Mouse (Mus musculus) macrophage (primary cell): ENCODE results near the gene Tas2r122. TPM values are rescaled to one million over a fixed set of nuclear protein-coding genes. Genes with fewer than 3 reads are reported as not detected.
"Not testable (repeated sequence)": the region's sequence is repeated elsewhere in the genome, so short reads cannot be mapped to it uniquely, and the experiment has no call there.

Experiments
- H3K27ac ChIP-seq: fragments of 350-480 bp; formaldehyde crosslinking; 2 replicates; pipeline ENCODE4 v1.9.0; 2021
- H3K36me3 ChIP-seq: fragments of 350-480 bp; formaldehyde crosslinking; 2 replicates; pipeline ENCODE4 v1.9.0; 2021; ENCODE audit errors: inconsistent target
- H3K4me3 ChIP-seq: fragments of 350-480 bp; formaldehyde crosslinking; 2 replicates; pipeline ENCODE4 v1.9.0; 2021; ENCODE audit errors: inconsistent target
- H3K79me2 ChIP-seq: fragments of 350-480 bp; formaldehyde crosslinking; 2 replicates; pipeline ENCODE4 v1.9.0; 2021; ENCODE audit errors: inconsistent target
- WGBS: methylation state at CpG from one replicate; pipeline ENCODE4 v1.1.7; 2026; ENCODE audit warnings: inconsistent platforms; ENCODE audit not compliant: missing documents; 5-methylcytosine and 5-hydroxymethylcytosine counted together
- polyA plus RNA-seq: library from polyadenylated mRNA; stranded (reverse); fragments of 250-400 nt; gene quantifications from 3 replicates; pipeline ENCODE4 v1.2.4, GENCODE M21; 2018; ENCODE audit warnings: inconsistent platforms
- total RNA-seq, 78 experiments: library from RNA; depleted of rRNA; stranded (reverse); fragments of 250-400 nt; gene quantifications; 1 replicate in 9 of 78; 2 replicates in 24 of 78; 3 replicates in 43 of 78; 4 replicates in 2 of 78; pipeline ENCODE4 v1.2.4; 2018; ENCODE audit warnings: inconsistent platforms in 56 of 78

Tas2r122 gene
- total RNA-seq (2018; cell fraction: chromatin; rRNA removed) = not detected
- total RNA-seq (2018; cell fraction: cytosol; rRNA removed) = not detected
- not detected for total RNA-seq (2018; cell fraction: nucleus; rRNA removed)
- polyA plus RNA-seq = not detected in 3 replicates

GRCm38 (mm10) chr6:132711828-132712227, at the start of gene Tas2r122:
Gene Tas2r122 (minus strand): TSS chr6:132711928.
- 91% methylated on average over 3 of the region's 3 CpGs for WGBS
- no peaks in the 10 kb centered on the region for H3K36me3 ChIP-seq
- H3K4me3 ChIP-seq = no peak within 1 kb of the TSS
- no peaks in the 10 kb centered on the region for H3K79me2 ChIP-seq
- H3K27ac ChIP-seq = no peak within 1 kb of the TSS

- no peak within 1 kb of the TSS for H3K27ac ChIP-seq
- H3K79me2 ChIP-seq = no peaks in the 10 kb centered on the region
- H3K4me3 ChIP-seq = no peak within 1 kb of the TSS
- WGBS = 83% methylated on average over 1 of the region's 1 CpGs
- H3K36me3 ChIP-seq = no peaks in the 10 kb centered on the region
These were observed 42.7 kb upstream of the Tas2r122 start, which contains the start of gene Tas2r124 for GRCm38 (mm10) chr6:132754430-132754829. Gene Tas2r124 (plus strand): TSS chr6:132754730.

GRCm38 (mm10) chr6:132750206-132750605, 38.5 kb upstream of the Tas2r122 start:
- Histone ChIP-seq H3K27ac (no peak overlapping the region), H3K36me3 (no peaks in the 10 kb centered on the region)

GRCm38 (mm10) chr6:132737935-132738334, 26.2 kb upstream of the Tas2r122 start, which contains the start of gene Tas2r115:
Gene Tas2r115 (minus strand): TSS chr6:132738035.
- WGBS = 61% methylated on average over 2 of the region's 2 CpGs
- H3K27ac ChIP-seq = no peak within 1 kb of the TSS
- H3K4me3 ChIP-seq = no peak within 1 kb of the TSS
- no peaks in the 10 kb centered on the region for H3K79me2 ChIP-seq
- no peaks in the 10 kb centered on the region for H3K36me3 ChIP-seq

More at GRCm38 (mm10) chr6:132750206-132750605, 38.5 kb upstream of the Tas2r122 start:
- H3K79me2 ChIP-seq = no peaks in the 10 kb centered on the region
- WGBS = 79% methylated on average over 2 of the region's 2 CpGs
- H3K4me3 ChIP-seq = no peak overlapping the region

- no peaks in the 10 kb centered on the region for H3K36me3 ChIP-seq
- WGBS = 75% methylated on average over 1 of the region's 1 CpGs
- H3K4me3 ChIP-seq = no peak within 1 kb of the TSS
- no peak within 1 kb of the TSS for H3K27ac ChIP-seq
- no peaks in the 10 kb centered on the region for H3K79me2 ChIP-seq
These were observed 10.8 kb downstream of the Tas2r122 start, which contains the start of gene Tas2r121 for GRCm38 (mm10) chr6:132700907-132701306. Gene Tas2r121 (minus strand): TSS chr6:132701007.

GRCm38 (mm10) chr6:132691596-132691995, 20.1 kb downstream of the Tas2r122 start:
- WGBS = 78% methylated on average over 7 of the region's 7 CpGs
- not testable (repeated sequence) for H3K36me3 ChIP-seq, H3K79me2 ChIP-seq, H3K4me3 ChIP-seq, H3K27ac ChIP-seq

Other genes starting within 250 kb of the Tas2r122 start
- not detected in 3 replicates for gene Prh1, start 142.1 kb downstream of the Tas2r122 start, polyA plus RNA-seq
- not detected in 3 replicates for gene Prp2, start 116.0 kb downstream of the Tas2r122 start, polyA plus RNA-seq
- not detected in 3 replicates for gene A630073D07Rik, start 60.4 kb downstream of the Tas2r122 start, polyA plus RNA-seq
- gene Tas2r120, start 55.0 kb downstream of the Tas2r122 start, polyA plus RNA-seq = not detected in 3 replicates
- not detected in 3 replicates for gene Tas2r121, start 10.9 kb downstream of the Tas2r122 start, polyA plus RNA-seq
- gene Tas2r115, start 26.1 kb upstream of the Tas2r122 start, polyA plus RNA-seq = not detected in 3 replicates
- not detected in 3 replicates for gene Tas2r124, start 42.8 kb upstream of the Tas2r122 start, polyA plus RNA-seq
- gene Tas2r102, start 50.2 kb upstream of the Tas2r122 start, polyA plus RNA-seq = not detected in 3 replicates
- not detected in 3 replicates for gene Tas2r136, start 66.2 kb upstream of the Tas2r122 start, polyA plus RNA-seq
- gene Tas2r117, start 90.9 kb upstream of the Tas2r122 start, polyA plus RNA-seq = not detected in 3 replicates
- not detected in 3 replicates for gene Tas2r123, start 135.2 kb upstream of the Tas2r122 start, polyA plus RNA-seq
- gene Tas2r116, start 143.5 kb upstream of the Tas2r122 start, polyA plus RNA-seq = not detected in 3 replicates
- not detected in 3 replicates for gene Tas2r110, start 156.1 kb upstream of the Tas2r122 start, polyA plus RNA-seq
- not detected in 3 replicates for gene Tas2r113, start 181.1 kb upstream of the Tas2r122 start, polyA plus RNA-seq
- not detected in 3 replicates for gene Tas2r125, start 197.7 kb upstream of the Tas2r122 start, polyA plus RNA-seq
- gene Tas2r129, start 239.2 kb upstream of the Tas2r122 start, polyA plus RNA-seq = not detected in 3 replicates
- gene Tas2r131, start 246.0 kb upstream of the Tas2r122 start, polyA plus RNA-seq = not detected in 3 replicates